Mouse (Mus musculus) hindbrain, embryonic 14.5 days (tissue): Measurements from ENCODE around the gene Slamf7. TPM values are rescaled to one million over a fixed set of nuclear protein-coding genes. Genes with fewer than 3 reads are reported as not detected.

ENCODE experiments used
- ATAC-seq: fragments of 200-750 bp; cut with Nextera tagmentation; 2 replicates; pipeline ENCODE4 v1.8.0; 2017; ENCODE audit warnings: moderate number of reproducible peaks, mild to moderate bottlenecking, moderate TSS enrichment, moderate library complexity; ENCODE audit not compliant: low FRiP score
- DNase-seq: peaks from one replicate; pipeline ENCODE4 v3.0.0-alpha.2; 2015; ENCODE audit warnings: low spot score
- H3K27ac ChIP-seq: fragments of 300-500 bp; sonication (generic); 2 replicates; pipeline ENCODE4 v1.5.1; 2014; ENCODE audit warnings: mild to moderate bottlenecking, moderate library complexity
- H3K27me3 ChIP-seq: fragments of 300-500 bp; sonication (generic); 2 replicates; pipeline ENCODE4 v1.6.1; 2014; ENCODE audit warnings: mild to moderate bottlenecking, low read length, mixed read lengths; ENCODE audit not compliant: control insufficient read depth, insufficient read depth
- H3K36me3 ChIP-seq: fragments of 300-500 bp; sonication (generic); replicated peaks from 2 replicates; pipeline ENCODE4 v1.6.1; 2014; ENCODE audit not compliant: control insufficient read depth, insufficient read depth
- H3K4me1 ChIP-seq: fragments of 300-500 bp; sonication (generic); replicated peaks from 2 replicates; pipeline ENCODE4 v1.6.1; 2014; ENCODE audit warnings: antibody characterized with exemption, low read length, mixed read lengths; ENCODE audit not compliant: control insufficient read depth, insufficient read depth
- H3K4me2 ChIP-seq: fragments of 300-500 bp; sonication (generic); replicated peaks from 2 replicates; pipeline ENCODE4 v1.6.1; 2014; ENCODE audit warnings: mild to moderate bottlenecking, moderate library complexity
- H3K4me3 ChIP-seq: fragments of 300-500 bp; sonication (generic); replicated peaks from 2 replicates; pipeline ENCODE4 v1.5.1; 2014; ENCODE audit warnings: mild to moderate bottlenecking, low read length
- H3K9ac ChIP-seq: fragments of 300-500 bp; sonication (generic); 2 replicates; pipeline ENCODE4 v1.6.1; 2014
- H3K9me3 ChIP-seq: fragments of 300-500 bp; sonication (generic); 2 replicates; pipeline ENCODE4 v1.6.1; 2016; ENCODE audit warnings: low read length; ENCODE audit not compliant: control insufficient read depth
- WGBS: fragments of 180-500 bp; shearing (Covaris S2); extraction: QIAGEN DNeasy Blood & Tissue Kit; methylation state at CpG from one replicate; pipeline ENCODE4 v1.1.7; 2014; 5-methylcytosine and 5-hydroxymethylcytosine counted together
- microRNA-seq: library from miRNA; unstranded; fragments of <30 nt; microRNA quantifications from one replicate; pipeline ENCODE4, GENCODE M21; 2016
- polyA plus RNA-seq: library from polyadenylated mRNA; unstranded; fragments of >200 nt; fragmentation: Nextera tagmentation; extraction: Ambion mirVana; gene quantifications from 2 replicates; pipeline ENCODE4 v1.2.1, GENCODE M21; 2014

Gene Slamf7
- polyA plus RNA-seq, 1 experiment from 2014 or later, result not detected

DNA sequence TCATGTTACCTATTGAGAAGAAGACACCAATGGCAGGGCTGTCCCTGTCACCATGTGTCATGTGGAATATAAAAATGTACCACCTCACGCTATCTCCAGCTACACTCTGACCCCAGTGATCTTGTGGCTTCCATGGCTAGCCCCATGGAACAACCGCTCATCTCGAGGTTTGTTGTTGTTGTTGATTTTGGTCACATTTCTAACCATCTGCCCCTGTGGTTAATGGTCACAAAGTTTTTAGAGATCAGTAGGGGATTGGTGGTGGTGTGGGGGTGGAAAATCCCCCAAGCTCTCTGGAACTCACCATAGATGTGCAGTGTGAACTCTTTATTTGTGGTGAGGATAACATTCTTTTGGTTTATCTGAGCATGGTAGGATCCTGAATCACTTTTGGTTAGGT, 48.1 kb downstream of the Slamf7 start:
- Histone ChIP-seq H3K4me3 (no peak overlapping the region), H3K27me3 (no peaks in the 10 kb centered on the region), H3K36me3 (no peaks in the 10 kb centered on the region), H3K9me3 (no peaks in the 10 kb centered on the region), H3K9ac (no peak overlapping the region), H3K4me1 (no peaks in the 10 kb centered on the region), H3K4me2 (no peak overlapping the region), H3K27ac (no peak overlapping the region)
- 89% methylated on average over 3 of the region's 3 CpGs for WGBS
- ATAC-seq (no peak), DNase-seq (no peak)

DNA sequence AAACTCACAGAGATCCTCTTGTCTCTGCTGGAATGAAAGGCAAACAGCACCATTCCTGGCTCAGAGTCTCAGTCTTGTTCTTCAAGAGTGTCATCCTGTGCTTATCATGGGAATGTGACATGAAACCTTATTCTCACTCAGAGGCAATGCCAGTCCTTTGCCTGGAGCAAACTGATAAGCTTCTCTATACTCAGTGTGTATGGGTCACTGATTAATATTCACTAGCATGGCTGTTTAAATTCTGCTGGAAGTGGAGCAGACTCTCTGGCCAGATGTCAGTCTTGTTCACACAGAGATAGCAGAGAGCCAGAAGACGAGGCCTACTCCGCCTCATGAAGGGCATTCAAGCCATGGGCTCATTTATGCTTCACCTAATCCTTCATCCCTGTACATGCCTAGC, 68.3 kb downstream of the Slamf7 start:
- Histone ChIP-seq H3K27ac (no peak overlapping the region), H3K4me2 (no peak overlapping the region), H3K4me3 (no peak overlapping the region), H3K9ac (no peak overlapping the region), H3K27me3 (no peaks in the 10 kb centered on the region), H3K36me3 (no peaks in the 10 kb centered on the region), H3K9me3 (no peaks in the 10 kb centered on the region), H3K4me1 (no peaks in the 10 kb centered on the region)
- DNase-seq (no peak), ATAC-seq (no peak)
- WGBS, result 74% methylated on average over 2 of the region's 2 CpGs

Small RNAs within 50 kb of the gene (microRNA-seq; reads per million reads assigned to microRNA genes)
- gene Mir7683, result not detected

Other genes starting within 250 kb of the Slamf7 start
- gene Usf1, start 241.7 kb downstream of the Slamf7 start, polyA plus RNA-seq, result 166 and 175 TPM in 2 replicates
- gene Tstd1, start 234.2 kb downstream of the Slamf7 start, polyA plus RNA-seq, result 2.4 and 3.1 TPM in 2 replicates
- gene F11r, start 215.5 kb downstream of the Slamf7 start, polyA plus RNA-seq, result 12.8 and 14.0 TPM in 2 replicates
- gene Alyref2, start 149.6 kb downstream of the Slamf7 start, polyA plus RNA-seq, result 23.0 and 29.8 TPM in 2 replicates
- not detected in 2 replicates for gene Itln1, start 117.7 kb downstream of the Slamf7 start, polyA plus RNA-seq
- not detected in 2 replicates for gene Cd244a, start 93.8 kb downstream of the Slamf7 start, polyA plus RNA-seq
- 0.14 TPM in 1 of 2 replicates, not detected in the other for gene Ly9, start 45.6 kb downstream of the Slamf7 start, polyA plus RNA-seq
- gene Cd48, start 29.0 kb upstream of the Slamf7 start, polyA plus RNA-seq, result 1.1 and 2.1 TPM in 2 replicates
- gene Slamf1, start 114.1 kb upstream of the Slamf7 start, polyA plus RNA-seq, result 0.10 and 0.13 TPM in 2 replicates
- 1.1 and 1.7 TPM in 2 replicates for gene Cd84, start 186.7 kb upstream of the Slamf7 start, polyA plus RNA-seq
- gene Gm10521, start 242.6 kb upstream of the Slamf7 start, polyA plus RNA-seq, result not detected in 2 replicates